Mouse (Mus musculus) heart, embryonic 11.5 days (tissue): ENCODE data around the gene Catsper4. TPM values are rescaled to one million over a fixed set of nuclear protein-coding genes. Genes with fewer than 3 reads are reported as not detected.
A peak's percentile ranks its signal among the peaks of the same experiment; 100 is the strongest.

Experiments used
- ATAC-seq: fragments of 200-750 bp; cut with Nextera tagmentation; replicated peaks from 2 replicates; pipeline ENCODE4 v1.8.0; 2017; ENCODE audit warnings: moderate library complexity; ENCODE audit not compliant: insufficient number of reproducible peaks, low FRiP score, low TSS enrichment
- H3K27ac ChIP-seq: fragments of 300-500 bp; sonication (generic); 2 replicates; pipeline ENCODE4 v1.5.1; 2014; ENCODE audit warnings: mild to moderate bottlenecking, low read depth, low read length
- H3K27me3 ChIP-seq: fragments of 300-500 bp; sonication (generic); 2 replicates; pipeline ENCODE4 v1.6.1; 2014; ENCODE audit warnings: mild to moderate bottlenecking, low read length, mixed read lengths; ENCODE audit not compliant: control insufficient read depth, insufficient read depth
- H3K36me3 ChIP-seq: fragments of 300-500 bp; sonication (generic); 2 replicates; pipeline ENCODE4 v1.6.1; 2014; ENCODE audit warnings: mild to moderate bottlenecking, low read length, moderate library complexity, mixed read lengths; ENCODE audit not compliant: control insufficient read depth, insufficient read depth
- H3K4me1 ChIP-seq: fragments of 300-500 bp; sonication (generic); 2 replicates; pipeline ENCODE4 v1.6.1; 2014; ENCODE audit warnings: low read length; ENCODE audit not compliant: control insufficient read depth, insufficient read depth
- H3K4me2 ChIP-seq: fragments of 300-500 bp; sonication (generic); 2 replicates; pipeline ENCODE4 v1.6.1; 2014; ENCODE audit warnings: mild to moderate bottlenecking, moderate library complexity
- H3K4me3 ChIP-seq: fragments of 300-500 bp; sonication (generic); 2 replicates; pipeline ENCODE4 v1.5.1; 2014; ENCODE audit warnings: low read depth, low read length
- H3K9ac ChIP-seq: fragments of 300-500 bp; sonication (generic); 2 replicates; pipeline ENCODE4 v1.6.1; 2014; ENCODE audit warnings: mild to moderate bottlenecking, low read depth, low read length, moderate library complexity
- H3K9me3 ChIP-seq: fragments of 300-500 bp; sonication (generic); replicated peaks from 2 replicates; pipeline ENCODE4 v1.6.1; 2016; ENCODE audit warnings: low read length; ENCODE audit not compliant: control insufficient read depth
- WGBS: fragments of 180-500 bp; shearing (Covaris S2); extraction: QIAGEN DNeasy Blood & Tissue Kit; methylation state at CpG from one replicate; pipeline ENCODE4 v1.1.7; 2014; ENCODE audit not compliant: insufficient replicate concordance; 5-methylcytosine and 5-hydroxymethylcytosine counted together
- polyA plus RNA-seq: library from polyadenylated mRNA; unstranded; fragments of >200 nt; fragmentation: Nextera tagmentation; extraction: Ambion mirVana; gene quantifications from 2 replicates; pipeline ENCODE4 v1.2.1, GENCODE M21; 2014

The Catsper4 gene
- polyA plus RNA-seq, 1 experiment from 2014 or later: not detected

DNA sequence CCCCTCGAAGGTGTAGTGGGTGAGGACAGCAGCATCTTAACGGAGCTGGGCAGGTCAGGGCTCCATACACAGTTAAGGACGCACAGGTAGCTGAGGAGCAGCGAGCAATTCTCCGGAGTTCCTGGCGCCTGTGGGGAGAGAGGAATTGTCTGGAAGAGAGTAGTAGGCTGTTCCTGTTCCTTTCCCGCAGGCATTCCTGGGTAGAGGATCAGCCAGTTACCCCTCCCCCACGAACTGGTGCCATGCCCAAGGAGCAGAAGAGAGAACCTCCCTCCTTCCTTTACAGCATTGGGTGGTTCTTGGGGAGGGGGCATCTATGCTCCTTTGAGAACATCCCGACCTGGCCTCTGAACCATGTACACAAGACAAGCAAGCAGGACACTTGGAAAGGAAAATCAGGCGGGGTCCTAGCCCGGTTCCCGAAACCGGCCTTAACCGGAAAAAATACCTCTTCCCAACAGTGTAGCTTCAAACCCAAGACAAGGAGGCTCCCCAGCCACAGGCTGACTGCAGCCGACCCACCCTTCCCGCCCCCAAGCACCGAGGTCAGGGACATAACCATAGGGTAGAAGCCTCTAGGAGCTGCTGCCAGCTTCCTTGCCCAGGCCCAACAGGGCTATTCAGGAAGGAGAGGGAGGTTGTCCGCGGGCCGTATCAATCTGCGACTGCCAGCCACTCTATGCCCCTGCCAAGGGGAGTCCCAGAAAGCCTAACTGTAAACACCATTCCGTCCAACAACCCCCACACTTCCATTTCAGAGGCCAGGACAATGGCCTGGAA lies 25.1 kb upstream of the Catsper4 start:
- peaks cover 61% of the 10 kb centered on the region for H3K4me1 ChIP-seq
- H3K27ac ChIP-seq: peak overlapping the region; percentile 46
- WGBS: 12% methylated on average over 22 of the region's 22 CpGs
- H3K9ac ChIP-seq: peak overlapping the region; percentile 53
- H3K4me3 ChIP-seq: peak overlapping the region; percentile 53
- peaks cover 52% of the 10 kb centered on the region for H3K27me3 ChIP-seq
- H3K9me3 ChIP-seq: no peaks in the 10 kb centered on the region
- peak overlapping the region; percentile 80 for H3K4me2 ChIP-seq
- H3K36me3 ChIP-seq: no peaks in the 10 kb centered on the region
- ATAC-seq: no peak

DNA sequence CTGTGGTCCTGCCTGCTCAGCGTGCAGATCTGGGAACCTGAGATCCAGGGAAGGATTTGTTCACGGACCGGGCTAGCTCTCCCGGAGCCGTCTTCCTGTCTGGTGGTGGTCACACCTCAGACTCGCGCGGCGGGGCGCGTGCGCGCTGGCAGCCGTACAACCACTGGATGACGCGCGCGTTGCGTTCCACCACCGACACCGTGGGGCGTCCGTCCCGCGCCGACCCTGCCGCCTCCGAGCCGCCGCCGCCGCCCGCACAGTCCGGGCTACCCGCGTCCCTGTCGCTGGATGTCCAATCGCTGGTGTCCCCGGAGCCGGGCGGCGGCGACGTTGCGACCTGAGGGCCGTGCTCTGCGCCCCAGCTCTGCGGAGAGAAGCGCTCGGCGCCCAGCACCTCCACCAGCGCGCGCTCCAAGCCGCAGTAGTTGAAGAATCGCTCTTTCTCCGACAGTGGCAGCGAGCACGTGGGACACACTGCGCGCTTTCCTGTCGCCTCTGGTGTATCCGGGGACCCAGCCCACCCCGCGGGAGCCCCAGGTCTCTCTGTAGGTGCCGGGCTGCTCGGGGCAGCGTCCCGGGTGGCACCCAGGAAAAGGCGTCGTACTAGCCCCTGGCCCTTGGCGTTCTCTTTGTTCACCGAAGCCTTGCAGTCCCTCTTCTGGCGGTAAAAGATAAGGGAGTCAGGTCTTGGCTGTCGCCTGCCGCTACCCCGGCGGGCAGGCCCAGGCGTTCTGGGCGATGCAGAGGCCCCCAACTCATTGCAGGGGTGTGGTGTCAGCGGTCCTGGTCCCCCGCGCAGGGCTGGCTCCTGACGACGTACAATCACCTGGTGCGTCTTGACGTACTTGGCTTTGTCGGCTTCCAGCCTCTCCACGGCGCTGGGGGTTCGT lies 24.3 kb upstream of the Catsper4 start:
- Histone ChIP-seq H3K4me1 (peaks cover 53% of the 10 kb centered on the region), H3K4me3 (peak overlapping the region; percentile 53), H3K27me3 (peaks cover 59% of the 10 kb centered on the region), H3K4me2 (peak overlapping the region; percentile 80), H3K36me3 (no peaks in the 10 kb centered on the region), H3K27ac (peak overlapping the region; percentile 41; the same call in 1 of the 2 replicates), H3K9ac (peak overlapping the region; percentile 53), H3K9me3 (no peaks in the 10 kb centered on the region)
- 1% methylated on average over 91 of the region's 91 CpGs for WGBS
- no peak for ATAC-seq

DNA sequence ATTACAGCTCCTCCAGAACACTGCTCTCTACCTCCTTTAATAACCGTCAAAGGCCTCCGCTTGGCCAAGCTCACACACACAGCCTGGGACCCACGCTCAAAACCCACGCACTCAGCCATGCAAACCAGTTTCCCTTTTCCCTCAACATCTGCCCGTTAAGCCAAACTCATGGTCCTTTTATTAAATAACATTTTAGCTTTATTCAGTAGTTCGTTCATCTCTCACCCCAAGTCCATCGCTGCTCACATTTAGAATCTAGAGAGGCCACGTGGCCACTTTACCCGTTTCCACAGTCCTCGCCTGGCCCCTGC lies 23.7 kb upstream of the Catsper4 start:
- peak overlapping the region; percentile 53 for H3K9ac ChIP-seq
- ATAC-seq: no peak
- H3K4me2 ChIP-seq: peak overlapping the region; percentile 80
- peaks cover 47% of the 10 kb centered on the region for H3K4me1 ChIP-seq
- peak overlapping the region; percentile 53 for H3K4me3 ChIP-seq
- H3K27ac ChIP-seq: no peak overlapping the region
- H3K27me3 ChIP-seq: peaks cover 62% of the 10 kb centered on the region
- H3K9me3 ChIP-seq: no peaks in the 10 kb centered on the region
- 20% methylated on average over 10 of the region's 10 CpGs for WGBS
- no peaks in the 10 kb centered on the region for H3K36me3 ChIP-seq

DNA sequence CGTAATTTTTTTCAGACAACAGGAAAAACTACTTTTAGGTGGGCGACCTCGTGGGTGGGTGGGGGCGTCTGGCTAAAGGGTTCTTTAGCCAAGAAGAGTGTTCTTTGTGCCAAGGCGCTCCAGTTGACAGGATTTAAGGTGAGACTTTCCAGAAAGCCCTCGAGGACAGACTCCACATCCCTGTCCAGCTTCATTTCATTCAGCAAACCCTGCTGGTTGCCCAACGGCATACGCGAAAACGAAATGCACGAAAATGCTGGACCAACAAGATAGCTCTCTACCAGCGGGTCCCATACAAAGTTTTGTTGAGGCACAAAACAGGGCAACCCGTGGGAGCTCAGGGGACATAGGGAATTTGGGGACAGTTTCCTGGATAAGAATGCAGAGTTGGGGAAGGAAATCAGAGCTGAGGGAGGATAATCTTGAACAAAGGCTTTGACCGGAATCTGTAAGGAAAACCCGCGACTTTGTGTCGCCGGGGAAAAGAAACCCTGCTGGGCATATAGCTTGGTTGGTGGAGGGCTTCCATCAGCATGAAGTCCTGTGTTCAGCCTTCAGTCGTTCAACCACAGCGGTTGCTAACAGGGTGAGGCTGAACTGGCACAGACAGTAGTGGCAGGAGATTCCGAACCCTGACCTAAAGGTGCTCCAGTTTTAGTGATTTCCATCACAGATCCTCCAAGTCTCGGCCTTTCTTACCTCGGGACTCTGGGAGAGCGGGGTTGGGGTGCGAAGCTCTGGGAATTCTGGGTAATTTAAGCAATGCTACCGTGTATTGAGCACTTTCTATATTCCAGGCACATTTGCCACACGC lies 23.1 kb upstream of the Catsper4 start:
- ATAC-seq: no peak
- WGBS: 13% methylated on average over 27 of the region's 27 CpGs
- H3K27ac ChIP-seq: no peak overlapping the region

DNA sequence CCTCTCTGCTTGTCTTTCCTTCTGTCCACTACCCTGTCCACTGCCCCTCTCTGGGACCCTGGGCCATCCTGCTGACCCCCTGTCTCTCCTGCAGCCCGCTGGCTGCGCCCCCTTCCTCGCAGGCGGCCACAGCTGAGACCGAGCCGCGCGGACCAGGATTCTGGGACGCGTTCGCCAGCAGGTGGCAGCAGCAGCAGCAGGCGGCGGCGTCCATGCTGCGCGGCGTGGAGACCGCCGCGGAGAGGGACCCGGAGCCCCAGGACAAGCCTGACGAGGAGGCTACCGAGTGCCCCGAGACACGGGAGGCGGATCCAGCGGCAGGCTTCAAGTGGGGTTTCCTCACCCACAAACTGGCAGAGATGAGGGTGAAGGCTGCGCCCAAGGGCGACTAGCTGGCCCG lies 22.5 kb upstream of the Catsper4 start:
- ATAC-seq: 0 out of 2 replicates have a peak, but pooled peaks have one; percentile 12
- H3K4me1 ChIP-seq: peaks cover 47% of the 10 kb centered on the region

More for the DNA sequence above, 23.1 kb upstream of the Catsper4 start:
- H3K27me3 ChIP-seq: peaks cover 62% of the 10 kb centered on the region
- peak overlapping the region; percentile 80 for H3K4me2 ChIP-seq
- no peaks in the 10 kb centered on the region for H3K9me3 ChIP-seq
- peaks cover 45% of the 10 kb centered on the region for H3K4me1 ChIP-seq
- peak overlapping the region; percentile 53 for H3K4me3 ChIP-seq
- no peak overlapping the region for H3K9ac ChIP-seq
- no peaks in the 10 kb centered on the region for H3K36me3 ChIP-seq

DNA sequence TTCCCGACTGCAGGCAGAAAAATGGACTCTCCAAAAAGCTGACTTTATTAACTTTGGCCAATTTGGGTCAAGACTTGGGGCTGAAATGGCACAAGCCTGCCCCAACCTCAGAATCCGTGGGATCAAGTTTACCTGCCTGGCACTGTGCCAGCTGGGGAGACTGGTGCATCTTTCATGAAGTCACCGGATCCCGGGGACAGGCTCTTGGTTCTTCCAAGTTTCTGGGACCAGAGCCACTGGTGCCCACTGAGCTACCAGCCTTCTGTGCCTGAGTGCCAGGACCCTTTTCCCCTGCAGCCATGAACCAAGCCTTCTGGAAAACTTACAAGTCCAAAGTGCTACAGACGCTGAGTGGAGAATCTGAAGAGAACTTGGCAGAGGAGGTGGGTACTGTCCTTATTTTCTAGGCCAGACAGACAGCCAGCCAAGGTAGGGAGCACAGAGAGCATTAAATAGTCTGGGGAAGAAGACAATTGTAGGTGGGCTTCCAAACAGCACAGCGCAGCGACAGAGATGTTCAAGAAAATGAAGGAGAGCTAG lies 19.6 kb upstream of the Catsper4 start, which contains the start of gene Gm30191:
TSS of gene Gm30191 (plus strand) at position 217 of the 540 bp plus-strand sequence.
- Histone ChIP-seq H3K36me3 (no peaks in the 10 kb centered on the region), H3K4me3 (peak within 1 kb of the TSS; percentile 87), H3K9ac (no peak within 1 kb of the TSS), H3K4me1 (peaks cover 26% of the 10 kb centered on the region), H3K27me3 (peaks cover 43% of the 10 kb centered on the region), H3K9me3 (no peaks in the 10 kb centered on the region), H3K27ac (no peak within 1 kb of the TSS), H3K4me2 (peak within 1 kb of the TSS; percentile 97)
- ATAC-seq: no peak
- WGBS: 69% methylated on average over 7 of the region's 7 CpGs

More for the DNA sequence above, 22.5 kb upstream of the Catsper4 start:
- Histone ChIP-seq H3K36me3 (no peaks in the 10 kb centered on the region), H3K4me3 (peak overlapping the region; percentile 33), H3K4me2 (peak overlapping the region; percentile 80), H3K9me3 (no peaks in the 10 kb centered on the region), H3K27me3 (peaks cover 56% of the 10 kb centered on the region), H3K27ac (no peak overlapping the region), H3K9ac (peak overlapping the region; percentile 29; the same call in 1 of the 2 replicates)
- 1% methylated on average over 30 of the region's 30 CpGs for WGBS

DNA sequence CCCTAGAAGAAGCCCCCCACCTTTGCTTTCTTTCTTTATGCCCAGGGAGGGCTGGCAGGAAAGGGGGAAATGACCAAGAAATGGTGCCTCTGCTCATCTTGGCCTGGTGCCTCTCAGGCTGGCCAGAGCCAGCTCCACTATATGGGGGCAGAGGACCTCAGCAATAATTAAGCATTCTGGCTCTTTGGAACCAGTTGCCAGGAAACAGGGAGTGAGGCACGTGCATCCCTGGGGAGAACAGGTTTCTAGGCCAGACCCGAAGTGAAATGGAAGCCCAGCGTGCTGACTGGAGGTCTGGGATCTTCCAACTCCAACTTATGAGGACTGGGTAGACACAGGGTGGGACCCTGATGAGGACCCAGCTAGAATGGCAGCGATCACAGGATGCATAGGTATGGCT lies 19.1 kb upstream of the Catsper4 start:
- H3K9me3 ChIP-seq: no peaks in the 10 kb centered on the region
- no peak for ATAC-seq
- peaks cover 20% of the 10 kb centered on the region for H3K4me1 ChIP-seq
- H3K4me2 ChIP-seq: no peak overlapping the region
- WGBS: 56% methylated on average over 4 of the region's 4 CpGs
- no peak overlapping the region for H3K9ac ChIP-seq
- H3K4me3 ChIP-seq: no peak overlapping the region
- peaks cover 37% of the 10 kb centered on the region for H3K27me3 ChIP-seq
- H3K36me3 ChIP-seq: no peaks in the 10 kb centered on the region
- H3K27ac ChIP-seq: no peak overlapping the region
